Mouse (Mus musculus) Patski (cell line): ENCODE results near the gene Dyrk1a. TPM values are rescaled to one million over a fixed set of nuclear protein-coding genes. Genes with fewer than 3 reads are reported as not detected.
A peak's percentile ranks its signal among the peaks of the same experiment; 100 is the strongest.

Source experiments
- ATAC-seq: fragments of 100-300 bp; one replicate; pipeline ENCODE4 v1.8.0; 2021
- CTCF ChIA-PET: fragments of 350-600 bp; sonication (Branson Sonifier 250); formaldehyde crosslinking; loops from one replicate; lab custom pipeline; 2022; ENCODE audit warnings: inconsistent platforms; lab: Charles Lee
- POLR2A ChIA-PET: fragments of 350-600 bp; sonication (Branson Sonifier 250); formaldehyde crosslinking; loops from one replicate; lab custom pipeline; 2022; ENCODE audit warnings: antibody characterized with exemption, inconsistent platforms; lab: Charles Lee
- DNase-seq: peaks from one replicate; pipeline ENCODE4 v3.0.0-alpha.2; 2011; ENCODE audit warnings: low read depth, low spot score
- H3K27me3 ChIP-seq: fragments of 371-371 bp; one replicate; pipeline ENCODE4 v1.5.1; 2021
- CTCF ChIP-seq: fragments of 100-300 bp; IDR thresholded peaks from one replicate; pipeline ENCODE4 v1.5.1; 2021
- in situ Hi-C: fragments of 300-500 bp; cut with MboI; formaldehyde crosslinking; loops from 3 replicates; pipeline ENCODE4 v1.11.1; 2018; ENCODE audit warnings: low pct_unique_long_range_greater_than_20kb, mixed read lengths
- polyA plus RNA-seq: library from polyadenylated mRNA; unstranded; gene quantifications from one replicate; pipeline ENCODE4 v1.2.3, GENCODE M21; 2021

Dyrk1a gene
- polyA plus RNA-seq, 1 experiment from 2014 or later = 27.3 TPM

DNA sequence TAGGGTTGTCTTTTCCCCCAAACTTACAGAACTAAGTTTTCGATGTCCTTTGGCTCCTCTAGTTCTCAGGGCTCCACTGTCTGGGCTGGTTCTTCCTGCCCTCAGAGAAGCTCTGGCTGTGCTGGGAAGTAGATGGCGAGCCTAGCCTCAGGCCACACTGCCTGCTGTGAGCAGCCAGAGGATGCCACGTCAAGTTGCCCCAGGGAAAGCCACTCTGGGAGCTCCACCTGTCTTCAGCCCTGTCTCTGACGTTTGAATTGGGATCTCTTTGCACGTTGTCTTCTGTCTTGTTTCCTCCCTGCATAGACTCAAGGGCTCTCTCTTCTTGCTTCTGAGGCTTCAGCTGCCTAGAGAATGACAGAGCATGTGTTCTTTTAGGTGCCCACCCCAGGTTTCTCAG is 57.9 kb downstream of the Dyrk1a start:
- no peak for DNase-seq
- no peak for TF ChIP-seq CTCF
- H3K27me3 ChIP-seq = no peaks in the 10 kb centered on the region
- ChIA-PET POLR2A (no interaction called here), CTCF (interaction anchor here (1.3 kb wide), 1 partner anchor 10 kb away, joined by 3 read pairs; no protein-coding TSS in a partner anchor)
- in situ Hi-C loops = no loop called here
- ATAC-seq = no peak

DNA sequence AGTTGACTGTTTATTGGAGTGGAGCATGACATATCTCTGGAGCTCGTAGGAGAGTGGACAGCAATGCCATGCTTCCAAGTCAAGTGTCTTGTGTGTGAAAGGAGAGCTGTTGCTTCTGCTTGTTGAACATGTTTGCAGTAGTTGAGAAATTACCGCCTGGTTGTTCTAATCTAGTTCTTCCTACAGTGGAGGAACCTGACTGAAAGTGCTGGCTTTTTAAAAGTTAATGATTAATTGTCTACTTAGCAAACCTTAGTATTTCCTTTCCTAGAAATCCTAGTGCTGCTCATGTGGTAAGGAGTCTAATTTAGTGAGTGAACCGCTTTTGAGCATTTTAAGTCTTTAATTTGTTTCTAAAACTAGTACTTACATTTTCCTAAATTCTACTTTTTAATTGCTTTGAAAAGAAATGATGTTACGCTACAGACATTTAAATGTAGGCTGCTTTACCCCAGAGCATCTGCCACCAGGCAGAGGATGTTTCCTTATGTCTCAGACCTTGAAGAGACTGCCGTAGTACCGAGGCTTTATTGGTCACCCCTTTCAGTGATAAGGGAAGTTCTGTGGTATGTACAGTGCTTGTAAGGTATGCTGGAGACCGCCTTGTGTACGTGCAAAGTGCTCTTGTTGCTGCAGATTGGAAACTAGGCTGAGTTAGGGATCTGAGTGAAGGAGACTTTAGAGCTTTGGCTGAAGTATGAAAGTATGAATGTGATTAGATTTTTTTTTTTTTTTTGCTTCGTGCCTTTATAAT is 59.3 kb downstream of the Dyrk1a start:
- ATAC-seq = no peak
- no peaks in the 10 kb centered on the region for H3K27me3 ChIP-seq
- CTCF ChIA-PET = interaction anchor here (0.7 to 1.3 kb wide), 3 partner anchors 14 to 27 kb away, joined by 3 to 4 read pairs (median 3); no protein-coding TSS in a partner anchor
- TF ChIP-seq CTCF = no peak
- no peak for DNase-seq
- POLR2A ChIA-PET = no interaction called here
- in situ Hi-C loops = no loop called here

DNA sequence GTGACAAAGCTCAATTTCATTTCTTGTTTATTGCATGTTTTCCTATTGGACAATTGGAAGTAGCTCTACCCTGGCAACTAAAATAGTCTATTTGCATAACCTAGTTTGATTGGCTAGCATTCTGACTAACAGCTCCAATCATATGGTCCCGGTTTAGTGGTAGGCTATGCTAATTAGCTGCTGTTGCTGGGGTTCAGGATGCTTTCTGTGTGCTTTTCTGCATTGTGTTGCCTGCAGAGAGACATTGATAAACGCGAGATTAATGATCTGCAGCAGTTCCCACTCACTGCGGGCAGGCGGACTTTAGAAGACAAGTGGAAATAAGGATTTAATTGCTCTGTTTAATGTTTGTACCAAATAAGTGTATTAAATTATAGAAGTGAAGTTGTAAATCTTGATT is 62.2 kb downstream of the Dyrk1a start:
- POLR2A ChIA-PET = no interaction called here

GRCm38 (mm10) chr16:94632424-94632963 is 62.7 kb downstream of the Dyrk1a start:
- ATAC-seq = no peak
- no peak for TF ChIP-seq CTCF
- no peaks in the 10 kb centered on the region for H3K27me3 ChIP-seq
- in situ Hi-C loops = no loop called here
- CTCF ChIA-PET = interaction anchor here (2.9 kb wide), 1 partner anchor 15 kb away, joined by 10 read pairs; no protein-coding TSS in a partner anchor
- DNase-seq = no peak
- POLR2A ChIA-PET = interaction anchor here (0.6 kb wide), 1 partner anchor 88 kb away, joined by 4 read pairs; no protein-coding TSS in a partner anchor

More for the DNA sequence above, 62.2 kb downstream of the Dyrk1a start:
- ATAC-seq (peak; percentile 78), DNase-seq (no peak)
- CTCF ChIA-PET = interaction anchor here (2.9 kb wide), 1 partner anchor 14 kb away, joined by 10 read pairs; no protein-coding TSS in a partner anchor
- H3K27me3 ChIP-seq = no peaks in the 10 kb centered on the region
- TF ChIP-seq CTCF = no peak
- in situ Hi-C loops = no loop called here

- no peak for TF ChIP-seq CTCF
- ATAC-seq (no peak), DNase-seq (no peak)
- CTCF ChIA-PET = interaction anchor here (2.9 kb wide), 1 partner anchor 15 kb away, joined by 10 read pairs; no protein-coding TSS in a partner anchor
- in situ Hi-C loops = no loop called here
- no peaks in the 10 kb centered on the region for H3K27me3 ChIP-seq
- POLR2A ChIA-PET = interaction anchor here (0.6 kb wide), 1 partner anchor 88 kb away, joined by 4 read pairs; no protein-coding TSS in a partner anchor
These were observed 63.2 kb downstream of the Dyrk1a start for GRCm38 (mm10) chr16:94633012-94633411.

DNA sequence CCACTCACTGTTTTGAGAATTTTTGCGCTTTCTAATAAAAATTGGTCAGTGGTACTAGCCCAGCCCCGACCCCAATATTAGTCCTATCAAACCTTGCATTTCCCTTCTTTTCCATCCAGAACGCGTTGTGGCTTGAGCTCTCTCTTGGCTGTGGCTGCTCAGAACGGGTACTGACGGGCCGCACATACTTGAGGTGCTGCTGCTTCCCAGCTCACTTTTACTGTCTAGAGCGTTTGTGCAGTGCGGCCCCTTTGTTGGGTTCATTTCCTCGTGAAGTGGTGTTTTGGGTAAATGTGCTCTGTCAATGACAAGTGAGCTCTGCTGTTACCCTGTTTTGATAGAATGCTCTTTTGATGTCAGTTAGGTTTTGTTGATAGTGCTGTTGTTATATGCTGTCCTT is 67.6 kb downstream of the Dyrk1a start:
- CTCF ChIA-PET = no interaction called here
- DNase-seq (no peak), ATAC-seq (no peak)
- H3K27me3 ChIP-seq = no peaks in the 10 kb centered on the region
- no peak for TF ChIP-seq CTCF
- in situ Hi-C loops = no loop called here
- POLR2A ChIA-PET = no interaction called here

DNA sequence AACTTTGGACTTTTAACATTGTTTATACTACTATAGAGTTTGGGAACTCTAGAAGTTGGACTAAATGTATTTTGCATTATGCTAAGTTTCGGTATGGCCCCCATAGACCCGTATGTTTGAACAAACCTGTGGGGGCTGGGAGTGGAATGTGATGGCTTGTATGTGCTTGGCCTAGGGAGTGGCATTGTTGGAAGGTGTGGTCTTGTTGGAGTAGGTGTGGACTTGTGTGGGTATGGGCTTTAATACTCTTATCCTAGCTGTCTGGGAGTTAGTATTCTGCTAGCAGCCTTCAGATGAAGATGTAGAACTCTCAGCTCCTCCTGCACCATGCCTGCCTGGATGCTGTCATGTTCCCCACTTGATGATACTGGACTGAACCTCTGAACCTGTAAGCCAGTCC is 72.0 kb downstream of the Dyrk1a start:
- H3K27me3 ChIP-seq = no peaks in the 10 kb centered on the region
- in situ Hi-C loops = no loop called here
- TF ChIP-seq CTCF = no peak
- ATAC-seq (no peak), DNase-seq (no peak)
- POLR2A ChIA-PET = interaction anchor here (1.4 kb wide), 1 partner anchor 9 kb away, joined by 4 read pairs; no protein-coding TSS in a partner anchor
- CTCF ChIA-PET = interaction anchor here (0.9 kb wide), 1 partner anchor 26 kb away, joined by 4 read pairs; no protein-coding TSS in a partner anchor

DNA sequence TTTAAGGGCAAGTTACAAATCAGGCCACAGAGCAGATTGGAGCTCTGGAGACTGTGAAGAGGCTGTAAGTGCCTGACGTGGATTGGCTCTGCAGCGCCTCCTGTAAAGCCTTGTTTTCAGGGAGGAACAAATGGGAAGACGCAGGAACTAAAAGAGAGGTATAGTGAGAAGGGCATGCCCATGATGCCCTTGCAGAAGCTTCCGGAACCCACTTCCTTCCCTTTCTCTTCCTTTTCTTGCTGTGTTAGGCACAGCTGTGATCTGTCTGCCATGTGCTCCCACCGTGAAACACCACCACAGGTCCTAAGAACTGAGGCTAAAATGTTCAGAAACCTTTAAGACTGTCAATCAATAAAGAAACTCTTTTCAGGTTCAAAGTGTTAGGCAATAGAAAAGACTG is 77.3 kb downstream of the Dyrk1a start:
- ChIA-PET POLR2A (no interaction called here), CTCF (interaction anchor here (1.5 to 1.7 kb wide), 2 partner anchors 18 to 182 kb away, joined by 3 to 4 read pairs; no protein-coding TSS in a partner anchor)
- in situ Hi-C loops = no loop called here
- no peak for DNase-seq
- no peak for ATAC-seq
- H3K27me3 ChIP-seq = no peaks in the 10 kb centered on the region
- no peak for TF ChIP-seq CTCF

GRCm38 (mm10) chr16:94647925-94648324 is 78.1 kb downstream of the Dyrk1a start:
- in situ Hi-C loops = no loop called here
- ChIA-PET CTCF (interaction anchor here (1.5 to 1.7 kb wide), 2 partner anchors 18 to 183 kb away, joined by 3 to 4 read pairs; no protein-coding TSS in a partner anchor), POLR2A (no interaction called here)
- no peaks in the 10 kb centered on the region for H3K27me3 ChIP-seq
- DNase-seq = no peak
- ATAC-seq = no peak
- no peak for TF ChIP-seq CTCF

GRCm38 (mm10) chr16:94649861-94650260 is 80.1 kb downstream of the Dyrk1a start:
- ATAC-seq (no peak), DNase-seq (no peak)
- in situ Hi-C loops = no loop called here
- no peak for TF ChIP-seq CTCF
- no peaks in the 10 kb centered on the region for H3K27me3 ChIP-seq
- ChIA-PET CTCF (no interaction called here), POLR2A (no interaction called here)
